ENCODE assay signal across 8 mouse cellular contexts in genomic region chr9:95407586-95408220, GRCm38 (mm10). TPM values are rescaled to one million over a fixed set of nuclear protein-coding genes. Genes with fewer than 3 reads are reported as not detected.
A peak's percentile ranks its signal among the peaks of the same experiment; 100 is the strongest.
DNase-seq lines count a peak whose midpoint lies in the region; ATAC-seq and TF ChIP-seq lines count a peak whose summit lies in the region.

No protein-coding gene starts in this region.

- H3K36me3 ChIP-seq in forebrain, embryonic 12.5 days (replicated peaks) = peaks cover 10% of the 10 kb centered on the region; the same call in 1 of the 2 replicates
- no peaks in the 10 kb centered on the region for H3K36me3 ChIP-seq in intestine, embryonic 15.5 days
- H3K36me3 ChIP-seq in liver, embryonic 14.5 days (replicated peaks; ENCODE audit: control insufficient read depth, insufficient read depth, low read depth) = no peaks in the 10 kb centered on the region

- TF ChIP-seq CTCF in liver, embryonic 14.5 days (IDR thresholded peaks at IDR 0.05; ENCODE audit: low read depth) = no peak

- ATAC-seq in forebrain, embryonic 12.5 days (ENCODE audit: low FRiP score) = peak; percentile 13
- ATAC-seq in intestine, embryonic 15.5 days = peak; percentile 52
- ATAC-seq in liver, embryonic 14.5 days (ENCODE audit: insufficient read depth) = peak; percentile 26; the same call in 1 of the 2 replicates
- ATAC-seq in erythroid progenitor cell, adult 5-6 weeks (replicated peaks; ENCODE audit: low FRiP score, poor library complexity, severe bottlenecking) = no peak

- peak overlapping the region; percentile 87 for H3K27ac ChIP-seq in forebrain, embryonic 12.5 days
- H3K27ac ChIP-seq in intestine, embryonic 15.5 days = peak overlapping the region; percentile 84
- H3K27ac ChIP-seq in liver, embryonic 14.5 days = no peak overlapping the region

- H3K4me1 ChIP-seq in forebrain, embryonic 12.5 days = peaks cover 24% of the 10 kb centered on the region
- peaks cover 20% of the 10 kb centered on the region for H3K4me1 ChIP-seq in intestine, embryonic 15.5 days (replicated peaks)
- H3K4me1 ChIP-seq in liver, embryonic 14.5 days (replicated peaks; ENCODE audit: control insufficient read depth in 2 of 2, insufficient read depth in 2 of 2, low read length in 1 of 2) = no peaks in the 10 kb centered on the region

- peak overlapping the region; percentile 85 for H3K9ac ChIP-seq in forebrain, embryonic 12.5 days
- H3K9ac ChIP-seq in intestine, embryonic 15.5 days = peak overlapping the region; percentile 74
- no peak overlapping the region for H3K9ac ChIP-seq in liver, embryonic 14.5 days (replicated peaks)

- peak; percentile 83 for DNase-seq in 3T3-L1 (ENCODE audit: low read depth, low spot score)
- peak; percentile 18 for DNase-seq in T-cell, adult 2 months (ENCODE audit: low spot score)
- no peak for DNase-seq in liver, embryonic 14.5 days (ENCODE audit: low read depth in 3 of 3, low spot score in 3 of 3)
- peak; percentile 38 for DNase-seq in naive thymus-derived CD4-positive, alpha-beta T cell, adult 2 months (ENCODE audit: low read depth)
- DNase-seq in Muller cell, postnatal 12 days (ENCODE audit: inconsistent ontology term) = no peak

- peak overlapping the region; percentile 95 for H3K4me2 ChIP-seq in forebrain, embryonic 12.5 days
- peak overlapping the region; percentile 99 for H3K4me2 ChIP-seq in intestine, embryonic 15.5 days (replicated peaks)
- peak overlapping the region; percentile 58 for H3K4me2 ChIP-seq in liver, embryonic 14.5 days (ENCODE audit: low read depth)

- peak overlapping the region; percentile 79 for H3K4me3 ChIP-seq in forebrain, embryonic 12.5 days (replicated peaks)
- H3K4me3 ChIP-seq in intestine, embryonic 15.5 days (replicated peaks) = peak overlapping the region; percentile 69
- H3K4me3 ChIP-seq in liver, embryonic 14.5 days (ENCODE audit: insufficient read depth in 1 of 2, low read depth in 2 of 2, low read length in 2 of 2) = peak overlapping the region; percentile 4 to 45; a peak in 3 of 4 replicates

- no peaks in the 10 kb centered on the region for H3K9me3 ChIP-seq in forebrain, embryonic 12.5 days
- no peaks in the 10 kb centered on the region for H3K9me3 ChIP-seq in intestine, embryonic 15.5 days
- H3K9me3 ChIP-seq in liver, embryonic 14.5 days (ENCODE audit: control insufficient read depth, low read length) = no peaks in the 10 kb centered on the region

- peaks cover 6% of the 10 kb centered on the region; the same call in 1 of the 2 replicates for H3K27me3 ChIP-seq in forebrain, embryonic 12.5 days
- peaks cover 32% of the 10 kb centered on the region for H3K27me3 ChIP-seq in intestine, embryonic 15.5 days (replicated peaks)
- H3K27me3 ChIP-seq in liver, embryonic 14.5 days (ENCODE audit: control insufficient read depth, insufficient read depth, low read length) = peaks cover 47% of the 10 kb centered on the region

- WGBS in forebrain, embryonic 12.5 days = 1% methylated on average over 24 of the region's 24 CpGs
- under 1% methylated on average over 24 of the region's 24 CpGs for WGBS in intestine, embryonic 15.5 days
- WGBS in liver, embryonic 14.5 days (ENCODE audit: insufficient replicate concordance) = 2% methylated on average over 24 of the region's 24 CpGs

- no peak for TF ChIP-seq EP300 in liver, embryonic 14.5 days (IDR thresholded peaks at IDR 0.05; ENCODE audit: low read depth)

RNA-seq across cellular contexts. Expression of gene Chst2, which starts 1.2 kb away (rescaled TPM):
- polyA plus RNA-seq in forebrain, embryonic 12.5 days (2016; fragmentation: Nextera tagmentation; extraction: Ambion mirVana) = 9.4 and 12.7 TPM in 2 replicates
- 5.3 and 6.8 TPM in 2 replicates for polyA plus RNA-seq in intestine, embryonic 15.5 days (2015; fragmentation: Nextera tagmentation; extraction: Ambion mirVana)
- 0.21 and 0.24 TPM in 2 replicates for polyA plus RNA-seq in liver, embryonic 14.5 days (2012; rRNA removed)
- polyA plus RNA-seq in liver, embryonic 14.5 days (2014; fragmentation: Nextera tagmentation; extraction: Ambion mirVana) = 0.24 and 0.36 TPM in 2 replicates
- not detected in 2 replicates for total RNA-seq in erythroid progenitor cell, adult 5-6 weeks (2015; ENCODE audit: low replicate concordance)
- total RNA-seq in erythroid progenitor cell, adult 5-6 weeks (2017; ENCODE audit: low replicate concordance) = not detected in 2 replicates

Comparison
In these comparisons a context has a peak if more than half of its experiments do, and no peak if none do; other contexts are left out.
1. DNase-seq: peak in 3T3-L1 (single experiment), T-cell, adult 2 months (single experiment) and naive thymus-derived CD4-positive, alpha-beta T cell, adult 2 months (single experiment); none in liver, embryonic 14.5 days (0 of 3) and Muller cell, postnatal 12 days (single experiment).
2. H3K4me3 ChIP-seq: peak in every context shown above with its lines; median percentile 79 in forebrain, embryonic 12.5 days; 69 in intestine, embryonic 15.5 days; 24 in liver, embryonic 14.5 days.
3. Peak in every context shown above with its lines, with median percentiles within 50 percentile points of each other: H3K4me2 ChIP-seq.